Mouse (Mus musculus): ENCODE data around the gene Thnsl1.

DNA sequence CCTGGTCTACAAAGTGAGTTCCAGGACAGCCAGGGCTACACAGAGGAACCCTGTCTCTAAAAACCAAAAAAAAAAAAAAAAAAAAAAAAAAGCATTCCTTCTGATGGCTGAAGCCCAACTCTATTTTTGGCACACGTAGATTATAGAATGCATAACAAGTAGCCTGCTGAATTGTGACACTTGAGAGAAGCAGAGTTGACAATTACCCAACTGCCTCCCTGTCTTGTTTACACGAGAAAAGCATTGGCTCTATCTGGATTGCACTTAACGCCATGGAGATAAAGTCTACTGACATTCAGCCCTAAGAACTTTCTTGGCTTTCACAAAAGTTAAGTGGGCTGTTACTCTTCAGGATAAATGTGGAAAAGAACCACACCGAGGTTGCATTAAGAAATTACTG is 39.5 kb downstream of the Thnsl1 start:
- TF ChIP-seq CTCF (IDR thresholded peaks at IDR 0.05; ENCODE audit: low read depth) (no peak), EP300 (optimal IDR thresholded peaks at IDR 0.05) (no peak)

All from stomach, postnatal 0 days (tissue).